Comparison of ENCODE assay signal across 18 mouse cellular contexts in the genomic region with DNA sequence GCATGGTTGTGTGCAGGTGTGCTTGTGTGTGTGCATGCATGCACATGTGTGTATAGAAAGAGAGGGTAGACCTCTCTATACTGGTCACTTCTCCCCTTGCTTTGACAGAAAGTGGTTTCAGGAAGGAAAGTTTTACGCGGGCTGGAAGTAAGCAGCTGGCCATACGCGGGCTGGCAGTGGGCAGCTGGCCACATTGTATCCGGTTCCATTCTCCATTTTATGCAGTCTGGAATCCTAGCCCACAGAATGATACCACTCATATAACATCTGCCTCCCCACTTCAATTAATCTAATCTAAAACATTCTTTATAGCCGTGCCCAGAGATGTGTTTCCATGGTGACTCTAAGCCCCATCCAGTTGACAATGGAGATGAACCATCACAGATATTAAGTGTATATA.
"Had no signal": no experiment of that assay in that cellular context is flagged by ENCODE, and none has a peak within 500 bp of the region (broad histone marks: within the 10 kb centered on the region; RNA-seq: fewer than 3 reads in every experiment).

No protein-coding gene starts in this region.

- ATAC-seq: liver, postnatal 0 days had no signal

- H3K4me2 ChIP-seq: limb, embryonic 15.5 days; liver, embryonic 11.5 days; lung, embryonic 15.5 days; midbrain, embryonic 12.5 days; neural tube, embryonic 13.5 days; stomach, embryonic 15.5 days had no signal

- H3K4me3 ChIP-seq: limb, embryonic 15.5 days; lung, embryonic 15.5 days; midbrain, embryonic 12.5 days; neural tube, embryonic 13.5 days; stomach, embryonic 15.5 days had no signal

- H3K27me3 ChIP-seq: limb, embryonic 15.5 days; lung, embryonic 15.5 days; midbrain, embryonic 12.5 days; neural tube, embryonic 13.5 days; stomach, embryonic 15.5 days had no signal

- H3K36me3 ChIP-seq: limb, embryonic 15.5 days; lung, embryonic 15.5 days; midbrain, embryonic 12.5 days; neural tube, embryonic 13.5 days; stomach, embryonic 15.5 days had no signal

- H3K4me1 ChIP-seq: limb, embryonic 15.5 days; lung, embryonic 15.5 days; midbrain, embryonic 12.5 days; stomach, embryonic 15.5 days had no signal

- H3K27ac ChIP-seq: limb, embryonic 15.5 days; liver, embryonic 14.5 days; lung, embryonic 15.5 days; midbrain, embryonic 12.5 days; neural tube, embryonic 13.5 days; stomach, embryonic 15.5 days had no signal

- H3K9ac ChIP-seq: limb, embryonic 15.5 days; liver, embryonic 14.5 days; liver, postnatal 0 days; lung, embryonic 15.5 days; midbrain, embryonic 12.5 days; neural tube, embryonic 13.5 days; stomach, embryonic 15.5 days had no signal

- H3K9me3 ChIP-seq: limb, embryonic 15.5 days; lung, embryonic 15.5 days; midbrain, embryonic 12.5 days; neural tube, embryonic 13.5 days; stomach, embryonic 15.5 days had no signal

- DNase-seq: kidney, adult 18-20 months; kidney, adult 9 months; kidney, postnatal 14 days; kidney, postnatal 4 days; liver, postnatal 0 days; lung, postnatal 14 days; lung, postnatal 4 days; retina, postnatal 1 day; right cerebral cortex, postnatal 25 days; spleen, adult 18-20 months; thymus, postnatal 25 days had no signal
